Mouse (Mus musculus): ENCODE measurements around the gene Slc4a3. TPM values are rescaled to one million over a fixed set of nuclear protein-coding genes. Genes with fewer than 3 reads are reported as not detected.

The Slc4a3 gene
- polyA plus RNA-seq, 1 experiment from 2014 or later: 1.1 TPM

- 57% methylated on average over 3 of the region's 3 CpGs for WGBS (ENCODE audit: insufficient replicate concordance)
- no peak overlapping the region for H3K9ac ChIP-seq (ENCODE audit: low read depth, low read length)
- H3K36me3 ChIP-seq (ENCODE audit: control insufficient read depth, insufficient read depth): no peaks in the 10 kb centered on the region
- no peak for ATAC-seq (ENCODE audit: low read depth)
- H3K27me3 ChIP-seq (ENCODE audit: control insufficient read depth, insufficient read depth, low read depth, low read length): peaks cover 2% of the 10 kb centered on the region; the same call in 1 of the 2 replicates
- no peak overlapping the region for H3K4me2 ChIP-seq (ENCODE audit: low read depth, low read length)
- no peak overlapping the region for H3K27ac ChIP-seq (ENCODE audit: low read length)
- no peaks in the 10 kb centered on the region for H3K4me1 ChIP-seq (ENCODE audit: control insufficient read depth, low read depth, low read length)
- no peaks in the 10 kb centered on the region for H3K9me3 ChIP-seq (replicated peaks; ENCODE audit: control insufficient read depth, low read length)
- H3K4me3 ChIP-seq (ENCODE audit: low read depth, low read length): no peak overlapping the region
Observed at GRCm38 (mm10) chr1:75586791-75587190, 40.7 kb downstream of the Slc4a3 start.

- H3K9ac ChIP-seq (ENCODE audit: low read depth, low read length): no peak overlapping the region
- no peak for ATAC-seq (ENCODE audit: low read depth)
- no peak overlapping the region for H3K4me2 ChIP-seq (ENCODE audit: low read depth, low read length)
- H3K4me1 ChIP-seq (ENCODE audit: control insufficient read depth, low read depth, low read length): no peaks in the 10 kb centered on the region
- no peak overlapping the region for H3K27ac ChIP-seq (ENCODE audit: low read length)
- no peaks in the 10 kb centered on the region for H3K36me3 ChIP-seq (ENCODE audit: control insufficient read depth, insufficient read depth)
- no peak overlapping the region for H3K4me3 ChIP-seq (ENCODE audit: low read depth, low read length)
- peaks cover 2% of the 10 kb centered on the region; the same call in 1 of the 2 replicates for H3K27me3 ChIP-seq (ENCODE audit: control insufficient read depth, insufficient read depth, low read depth, low read length)
- WGBS (ENCODE audit: insufficient replicate concordance): 43% methylated on average over 12 of the region's 12 CpGs
- H3K9me3 ChIP-seq (replicated peaks; ENCODE audit: control insufficient read depth, low read length): no peaks in the 10 kb centered on the region
Observed at GRCm38 (mm10) chr1:75587738-75588719, 42.0 kb downstream of the Slc4a3 start.

GRCm38 (mm10) chr1:75588874-75589273 lies 42.8 kb downstream of the Slc4a3 start:
- H3K27ac ChIP-seq (ENCODE audit: low read length): no peak overlapping the region
- 35% methylated on average over 7 of the region's 7 CpGs for WGBS (ENCODE audit: insufficient replicate concordance)
- H3K36me3 ChIP-seq (ENCODE audit: control insufficient read depth, insufficient read depth): no peaks in the 10 kb centered on the region
- no peak overlapping the region for H3K9ac ChIP-seq (ENCODE audit: low read depth, low read length)
- H3K4me3 ChIP-seq (ENCODE audit: low read depth, low read length): no peak overlapping the region
- H3K9me3 ChIP-seq (replicated peaks; ENCODE audit: control insufficient read depth, low read length): no peaks in the 10 kb centered on the region
- no peak for ATAC-seq (ENCODE audit: low read depth)
- H3K4me2 ChIP-seq (ENCODE audit: low read depth, low read length): no peak overlapping the region
- peaks cover 2% of the 10 kb centered on the region; the same call in 1 of the 2 replicates for H3K27me3 ChIP-seq (ENCODE audit: control insufficient read depth, insufficient read depth, low read depth, low read length)
- no peaks in the 10 kb centered on the region for H3K4me1 ChIP-seq (ENCODE audit: control insufficient read depth, low read depth, low read length)

- H3K27ac ChIP-seq (ENCODE audit: low read length): no peak overlapping the region
- ATAC-seq (ENCODE audit: low read depth): no peak
- H3K4me2 ChIP-seq (ENCODE audit: low read depth, low read length): no peak overlapping the region
- peaks cover 2% of the 10 kb centered on the region; the same call in 1 of the 2 replicates for H3K27me3 ChIP-seq (ENCODE audit: control insufficient read depth, insufficient read depth, low read depth, low read length)
- 46% methylated on average over 2 of the region's 2 CpGs for WGBS (ENCODE audit: insufficient replicate concordance)
- no peaks in the 10 kb centered on the region for H3K4me1 ChIP-seq (ENCODE audit: control insufficient read depth, low read depth, low read length)
- H3K9ac ChIP-seq (ENCODE audit: low read depth, low read length): no peak overlapping the region
- no peak overlapping the region for H3K4me3 ChIP-seq (ENCODE audit: low read depth, low read length)
- no peaks in the 10 kb centered on the region for H3K36me3 ChIP-seq (ENCODE audit: control insufficient read depth, insufficient read depth)
- no peaks in the 10 kb centered on the region for H3K9me3 ChIP-seq (replicated peaks; ENCODE audit: control insufficient read depth, low read length)
Observed at GRCm38 (mm10) chr1:75589983-75590382, 43.9 kb downstream of the Slc4a3 start.

- H3K4me2 ChIP-seq (ENCODE audit: low read depth, low read length): no peak overlapping the region
- H3K4me1 ChIP-seq (ENCODE audit: control insufficient read depth, low read depth, low read length): no peaks in the 10 kb centered on the region
- H3K4me3 ChIP-seq (ENCODE audit: low read depth, low read length): no peak overlapping the region
- H3K27ac ChIP-seq (ENCODE audit: low read length): no peak overlapping the region
- H3K9me3 ChIP-seq (replicated peaks; ENCODE audit: control insufficient read depth, low read length): no peaks in the 10 kb centered on the region
- WGBS (ENCODE audit: insufficient replicate concordance): 67% methylated on average over 7 of the region's 7 CpGs
- peaks cover 2% of the 10 kb centered on the region; the same call in 1 of the 2 replicates for H3K27me3 ChIP-seq (ENCODE audit: control insufficient read depth, insufficient read depth, low read depth, low read length)
- no peak for ATAC-seq (ENCODE audit: low read depth)
- no peak overlapping the region for H3K9ac ChIP-seq (ENCODE audit: low read depth, low read length)
- no peaks in the 10 kb centered on the region for H3K36me3 ChIP-seq (ENCODE audit: control insufficient read depth, insufficient read depth)
Observed at GRCm38 (mm10) chr1:75593956-75594355, 47.9 kb downstream of the Slc4a3 start.

GRCm38 (mm10) chr1:75594836-75595235 lies 48.8 kb downstream of the Slc4a3 start:
- Histone ChIP-seq H3K4me3 (ENCODE audit: low read depth, low read length) (no peak overlapping the region), H3K4me2 (ENCODE audit: low read depth, low read length) (no peak overlapping the region), H3K27ac (ENCODE audit: low read length) (no peak overlapping the region), H3K36me3 (ENCODE audit: control insufficient read depth, insufficient read depth) (no peaks in the 10 kb centered on the region), H3K9ac (ENCODE audit: low read depth, low read length) (no peak overlapping the region), H3K27me3 (ENCODE audit: control insufficient read depth, insufficient read depth, low read depth, low read length) (no peaks in the 10 kb centered on the region), H3K4me1 (ENCODE audit: control insufficient read depth, low read depth, low read length) (no peaks in the 10 kb centered on the region), H3K9me3 (replicated peaks; ENCODE audit: control insufficient read depth, low read length) (no peaks in the 10 kb centered on the region)
- WGBS (ENCODE audit: insufficient replicate concordance): 35% methylated on average over 9 of the region's 9 CpGs
- no peak for ATAC-seq (ENCODE audit: low read depth)

- Histone ChIP-seq H3K9ac (ENCODE audit: low read depth, low read length) (no peak overlapping the region), H3K9me3 (replicated peaks; ENCODE audit: control insufficient read depth, low read length) (no peaks in the 10 kb centered on the region), H3K36me3 (ENCODE audit: control insufficient read depth, insufficient read depth) (no peaks in the 10 kb centered on the region), H3K27ac (ENCODE audit: low read length) (no peak overlapping the region), H3K4me1 (ENCODE audit: control insufficient read depth, low read depth, low read length) (no peaks in the 10 kb centered on the region), H3K4me2 (ENCODE audit: low read depth, low read length) (no peak overlapping the region), H3K27me3 (ENCODE audit: control insufficient read depth, insufficient read depth, low read depth, low read length) (no peaks in the 10 kb centered on the region; the same call in 1 of the 2 replicates), H3K4me3 (ENCODE audit: low read depth, low read length) (no peak overlapping the region)
- ATAC-seq (ENCODE audit: low read depth): no peak
- 55% methylated on average over 3 of the region's 3 CpGs for WGBS (ENCODE audit: insufficient replicate concordance)
Observed at GRCm38 (mm10) chr1:75595930-75596329, 49.9 kb downstream of the Slc4a3 start.

GRCm38 (mm10) chr1:75596906-75597305 lies 50.8 kb downstream of the Slc4a3 start:
- Histone ChIP-seq H3K27me3 (ENCODE audit: control insufficient read depth, insufficient read depth, low read depth, low read length) (no peaks in the 10 kb centered on the region; the same call in 1 of the 2 replicates), H3K9me3 (replicated peaks; ENCODE audit: control insufficient read depth, low read length) (no peaks in the 10 kb centered on the region), H3K4me1 (ENCODE audit: control insufficient read depth, low read depth, low read length) (no peaks in the 10 kb centered on the region), H3K4me3 (ENCODE audit: low read depth, low read length) (no peak overlapping the region), H3K9ac (ENCODE audit: low read depth, low read length) (no peak overlapping the region), H3K36me3 (ENCODE audit: control insufficient read depth, insufficient read depth) (no peaks in the 10 kb centered on the region), H3K27ac (ENCODE audit: low read length) (no peak overlapping the region), H3K4me2 (ENCODE audit: low read depth, low read length) (no peak overlapping the region)
- WGBS (ENCODE audit: insufficient replicate concordance): 63% methylated on average over 2 of the region's 2 CpGs
- no peak for ATAC-seq (ENCODE audit: low read depth)

- no peaks in the 10 kb centered on the region; the same call in 1 of the 2 replicates for H3K27me3 ChIP-seq (ENCODE audit: control insufficient read depth, insufficient read depth, low read depth, low read length)
- H3K4me3 ChIP-seq (ENCODE audit: low read depth, low read length): no peak overlapping the region
- no peaks in the 10 kb centered on the region for H3K4me1 ChIP-seq (ENCODE audit: control insufficient read depth, low read depth, low read length)
- H3K4me2 ChIP-seq (ENCODE audit: low read depth, low read length): no peak overlapping the region
- H3K9ac ChIP-seq (ENCODE audit: low read depth, low read length): no peak overlapping the region
- H3K9me3 ChIP-seq (replicated peaks; ENCODE audit: control insufficient read depth, low read length): no peaks in the 10 kb centered on the region
- H3K36me3 ChIP-seq (ENCODE audit: control insufficient read depth, insufficient read depth): no peaks in the 10 kb centered on the region
- no peak overlapping the region for H3K27ac ChIP-seq (ENCODE audit: low read length)
- no peak for ATAC-seq (ENCODE audit: low read depth)
Observed at GRCm38 (mm10) chr1:75597622-75598021, 51.6 kb downstream of the Slc4a3 start.
